Mouse (Mus musculus) ZHBTc4 (cell line): Measurements from ENCODE around the gene Vpreb1.
"Not testable (repeated sequence)": the region's sequence is repeated elsewhere in the genome, so short reads cannot be mapped to it uniquely, and the experiment has no call there.

Source experiments
- DNase-seq: peaks from one replicate; pipeline ENCODE4 v3.0.0-alpha.2; 2011; ENCODE audit warnings: low read depth, low spot score

The Vpreb1 gene

DNA sequence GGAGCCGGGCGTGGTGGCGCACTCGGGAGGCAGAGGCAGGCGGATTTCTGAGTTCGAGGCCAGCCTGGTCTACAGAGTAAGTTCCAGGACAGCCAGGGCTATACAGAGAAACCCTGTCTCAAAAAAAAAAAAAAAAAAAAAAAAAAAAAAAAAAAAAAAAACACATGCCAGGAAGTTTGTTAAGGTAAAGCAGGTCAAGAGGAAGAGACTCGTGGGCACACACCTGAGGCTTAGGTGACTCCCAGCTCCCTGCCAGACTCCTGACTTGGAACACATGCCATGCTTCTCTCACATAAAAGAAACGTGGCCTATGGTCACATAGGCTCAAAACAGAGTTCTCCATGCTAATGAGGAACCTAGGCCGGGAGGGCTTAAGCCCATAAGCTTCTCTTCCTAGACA lies 14.6 kb downstream of the Vpreb1 start:
- not testable (repeated sequence) for DNase-seq

DNA sequence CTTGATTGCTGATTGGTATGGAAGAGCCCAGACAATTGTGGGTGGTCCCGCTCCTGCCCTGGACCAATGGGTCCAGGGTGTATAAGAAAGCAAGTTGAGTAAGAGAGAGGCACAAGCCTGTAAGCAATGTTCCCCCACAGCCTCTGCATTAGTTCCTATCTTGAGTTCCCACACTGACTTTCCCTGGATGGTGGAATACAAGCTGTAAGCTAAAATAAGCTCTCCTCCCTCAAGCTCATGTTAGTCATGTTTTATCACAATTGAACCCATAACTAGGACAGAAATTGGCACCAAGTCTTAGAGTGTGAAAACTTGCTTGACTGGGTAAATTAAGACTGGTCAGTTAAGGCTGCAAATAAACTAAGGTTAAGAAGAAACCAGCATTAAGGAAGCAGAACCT lies 15.1 kb downstream of the Vpreb1 start:
- DNase-seq = no peak

DNA sequence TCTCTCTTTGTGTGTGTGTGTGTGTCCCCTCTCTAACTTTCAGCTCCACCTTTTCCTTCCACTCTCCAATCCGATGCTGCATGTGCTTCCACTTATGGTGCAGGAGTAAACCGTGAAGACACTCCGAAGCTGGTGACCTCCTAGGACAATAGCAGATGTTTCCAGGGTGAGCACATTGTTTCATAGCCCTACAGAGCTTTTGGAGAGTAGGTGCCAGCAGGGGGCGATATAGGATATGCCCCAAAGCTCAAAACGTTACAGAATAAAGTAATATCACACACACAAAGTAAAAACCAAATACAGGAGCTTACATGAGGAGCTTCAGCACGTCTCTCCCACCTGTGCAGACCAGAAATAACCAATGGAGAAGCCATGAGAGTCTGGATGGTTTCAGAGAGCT lies 15.8 kb downstream of the Vpreb1 start:
- DNase-seq = peak; percentile 81

DNA sequence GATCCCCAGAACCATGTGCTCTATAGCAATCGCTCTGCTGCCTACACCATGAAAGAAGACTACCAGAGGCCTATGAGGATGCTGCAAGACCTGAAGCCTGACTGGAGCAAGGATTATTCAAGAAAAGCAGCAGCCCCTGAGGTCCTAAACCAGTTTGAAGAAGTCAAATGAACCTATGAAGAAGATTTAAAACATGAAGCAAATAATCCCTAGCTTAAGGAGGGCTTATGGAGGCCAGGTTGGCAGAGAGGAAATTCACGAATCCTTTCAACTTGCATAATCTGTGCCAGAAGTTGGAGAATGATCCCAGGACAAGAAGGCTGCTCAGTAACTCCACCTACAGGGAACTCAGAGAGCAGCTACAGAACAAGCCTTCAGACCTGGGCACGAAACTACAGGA lies 18.2 kb downstream of the Vpreb1 start:
- DNase-seq = no peak

DNA sequence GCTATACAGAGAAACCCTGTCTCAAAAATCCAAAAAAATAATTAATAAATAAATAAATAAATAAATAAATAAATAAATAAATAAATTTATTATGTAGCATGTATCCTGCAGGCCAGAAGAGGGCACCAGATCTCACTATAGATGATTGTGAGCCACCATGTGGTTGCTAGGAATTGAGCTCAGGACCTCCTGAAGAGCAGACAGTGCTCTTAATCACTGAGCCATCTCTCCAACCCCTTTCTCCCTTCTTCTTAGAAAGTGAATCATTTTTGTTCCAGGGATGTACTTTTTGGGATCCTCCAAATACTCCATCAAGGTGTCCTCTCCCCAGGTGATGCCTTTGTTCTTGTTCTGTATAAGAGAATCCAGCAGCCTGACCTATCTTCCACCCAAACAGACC lies 21.4 kb downstream of the Vpreb1 start:
- peak; percentile 57 for DNase-seq

DNA sequence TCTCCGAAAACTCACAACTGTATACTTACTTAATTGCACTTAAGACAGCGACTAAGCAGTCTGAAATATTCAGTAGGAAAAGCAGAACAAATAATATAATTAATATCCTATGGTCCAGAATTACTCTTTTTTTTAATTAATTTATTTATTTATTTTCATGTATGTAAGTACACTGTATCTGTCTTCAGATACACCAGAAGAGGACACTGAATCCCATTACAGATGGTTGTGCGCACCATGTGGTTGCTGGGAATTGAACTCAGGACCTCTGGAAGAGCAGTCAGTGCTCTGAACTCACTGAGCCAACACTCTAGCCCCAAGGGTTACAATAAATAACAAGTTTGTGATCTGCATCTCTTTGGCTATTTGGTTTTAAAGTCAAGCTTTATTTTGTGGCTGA lies 41.0 kb downstream of the Vpreb1 start:
- DNase-seq = no peak

DNA sequence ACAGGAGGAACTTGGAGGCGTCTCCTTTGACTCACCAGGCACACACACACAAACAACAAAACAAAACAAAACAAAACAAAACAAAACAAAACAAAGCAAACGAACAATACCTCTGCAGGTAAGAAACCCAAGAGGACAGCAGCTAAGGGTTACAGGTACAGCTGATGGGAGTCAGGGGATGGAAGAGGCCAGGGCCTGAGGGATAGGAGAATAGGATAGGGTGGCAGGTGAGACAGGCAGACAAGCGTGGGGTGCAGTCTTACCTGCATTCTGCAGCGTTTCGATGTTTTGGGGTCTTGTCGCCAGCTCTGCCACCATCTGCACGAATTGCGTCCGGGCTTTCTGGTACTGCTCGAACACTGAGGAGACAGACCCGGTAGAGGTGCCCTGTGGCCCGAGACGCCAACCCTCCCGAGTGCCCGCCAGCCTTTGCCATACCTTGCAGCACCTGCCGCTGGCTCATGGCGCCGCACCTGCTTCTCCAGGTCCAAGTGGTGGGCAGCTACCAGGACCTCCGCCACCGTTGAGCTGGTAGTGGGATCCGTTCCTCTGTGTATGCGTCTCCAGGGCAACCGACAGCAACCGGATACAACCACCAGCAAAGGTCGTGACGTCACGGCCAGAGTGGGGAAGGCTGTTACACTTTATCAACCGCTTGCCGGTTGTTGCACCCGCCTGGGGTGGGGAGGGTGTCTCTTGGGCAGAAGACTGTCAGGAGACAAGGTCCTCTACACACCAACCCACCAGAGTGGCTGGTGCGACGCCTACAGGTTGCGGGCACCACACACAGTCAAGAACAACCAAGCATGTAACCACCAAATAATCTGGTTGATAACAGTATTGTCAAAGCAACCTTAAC lies 41.7 kb downstream of the Vpreb1 start, which contains the start of gene Spag6l:
Gene Spag6l (minus strand): TSS at position 700 of the 859 bp plus-strand sequence.
- DNase-seq = peak; percentile 85

DNA sequence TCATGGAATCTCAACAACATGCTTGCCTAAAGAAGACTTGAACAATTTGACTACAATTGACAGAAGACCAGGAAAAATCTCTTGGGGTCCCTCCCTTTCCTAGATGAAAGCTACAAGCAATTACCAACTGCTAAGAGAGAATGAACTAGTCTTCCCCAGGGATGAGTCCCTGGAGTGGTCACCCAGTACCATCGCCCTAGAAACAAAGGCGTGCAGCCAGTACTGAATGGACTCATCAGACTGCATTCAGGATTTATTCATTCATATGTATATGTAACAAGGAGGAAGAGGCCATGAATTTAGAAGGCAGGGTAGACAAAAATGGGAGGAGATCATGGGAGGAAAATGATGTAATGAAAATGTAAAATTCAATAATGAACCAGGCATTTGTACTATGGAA lies 44.4 kb downstream of the Vpreb1 start:
- peak; percentile 31 for DNase-seq

DNA sequence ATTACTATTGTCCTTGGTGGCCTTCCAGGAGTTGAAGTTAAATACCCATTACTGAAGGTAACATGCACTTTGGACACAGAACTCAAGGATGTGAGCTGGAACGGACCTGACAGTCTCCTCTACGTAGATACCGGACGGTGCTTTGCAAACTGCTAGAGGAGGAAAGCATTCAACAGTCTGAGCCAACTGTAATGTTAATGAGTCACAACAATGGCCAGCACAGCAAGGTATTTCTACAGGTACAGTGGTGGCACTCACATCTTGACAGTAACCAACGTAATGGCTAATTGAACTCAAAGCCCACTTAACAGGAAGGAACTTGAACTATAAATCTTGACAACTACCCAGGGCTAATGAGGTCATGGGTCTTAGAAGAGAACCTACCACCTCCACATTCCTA lies 45.2 kb downstream of the Vpreb1 start:
- DNase-seq = peak; percentile 68
